Mouse (Mus musculus) kidney, postnatal 0 days (tissue): Measurements from ENCODE around the gene Stpg2. TPM values are rescaled to one million over a fixed set of nuclear protein-coding genes. Genes with fewer than 3 reads are reported as not detected.

Experiments
- ATAC-seq: fragments of 200-750 bp; cut with Nextera tagmentation; replicated peaks from 2 replicates; pipeline ENCODE4 v1.8.0; 2017; ENCODE audit warnings: low read depth, moderate number of reproducible peaks, moderate TSS enrichment, moderate library complexity; ENCODE audit not compliant: low FRiP score
- DNase-seq: peaks from one replicate; pipeline ENCODE4 v3.0.0-alpha.2; 2016; ENCODE audit warnings: low spot score
- H3K27ac ChIP-seq: fragments of 300-500 bp; sonication (generic); 2 replicates; pipeline ENCODE4 v1.5.1; 2014; ENCODE audit warnings: mild to moderate bottlenecking
- H3K27me3 ChIP-seq: fragments of 300-500 bp; sonication (generic); 2 replicates; pipeline ENCODE4 v1.6.1; 2014; ENCODE audit warnings: low read length, mixed read lengths; ENCODE audit not compliant: insufficient read depth
- H3K36me3 ChIP-seq: fragments of 300-500 bp; sonication (generic); 2 replicates; pipeline ENCODE4 v1.6.1; 2014; ENCODE audit warnings: low read length, mixed read lengths; ENCODE audit not compliant: insufficient read depth
- H3K4me1 ChIP-seq: fragments of 300-500 bp; sonication (generic); replicated peaks from 2 replicates; pipeline ENCODE4 v1.6.1; 2014; ENCODE audit warnings: antibody characterized with exemption, low read length, mixed read lengths; ENCODE audit not compliant: insufficient read depth
- H3K4me2 ChIP-seq: fragments of 300-500 bp; sonication (generic); 2 replicates; pipeline ENCODE4 v1.6.1; 2014; ENCODE audit warnings: mild to moderate bottlenecking, low read length, moderate library complexity, mixed read lengths
- H3K4me3 ChIP-seq: fragments of 300-500 bp; sonication (generic); replicated peaks from 2 replicates; pipeline ENCODE4 v1.5.1; 2014; ENCODE audit warnings: low read depth, low read length
- H3K9ac ChIP-seq: fragments of 300-500 bp; sonication (generic); 2 replicates; pipeline ENCODE4 v1.6.1; 2014; ENCODE audit warnings: low read depth, low read length
- H3K9me3 ChIP-seq: fragments of 300-500 bp; sonication (generic); replicated peaks from 2 replicates; pipeline ENCODE4 v1.6.1; 2016; ENCODE audit warnings: low read length, inconsistent platforms, mixed read lengths
- CTCF ChIP-seq: IDR thresholded peaks from 2 replicates; pipeline ENCODE4 v1.5.1; 2016; ENCODE audit warnings: antibody characterized with exemption, low read depth, mild to moderate bottlenecking, moderate library complexity
- WGBS: fragments of 180-500 bp; shearing (Covaris S2); extraction: QIAGEN DNeasy Blood & Tissue Kit; methylation state at CpG from one replicate; pipeline ENCODE4 v1.1.7; 2014; 5-methylcytosine and 5-hydroxymethylcytosine counted together
- polyA plus RNA-seq: library from polyadenylated mRNA; unstranded; fragments of >200 nt; fragmentation: Nextera tagmentation; extraction: Ambion mirVana; gene quantifications from 2 replicates; pipeline ENCODE4 v1.2.1, GENCODE M21; 2015

Stpg2 gene
- 0.06 TPM in 1 of 2 replicates, not detected in the other for polyA plus RNA-seq

GRCm38 (mm10) chr3:139205444-139205998 is at the start of gene Stpg2:
Gene Stpg2 (plus strand): TSS chr3:139205694.
- H3K36me3 ChIP-seq, result no peaks in the 10 kb centered on the region
- peaks cover 9% of the 10 kb centered on the region; the same call in 1 of the 2 replicates for H3K27me3 ChIP-seq
- H3K9me3 ChIP-seq, result no peaks in the 10 kb centered on the region
- WGBS, result 2% methylated on average over 49 of the region's 49 CpGs
- ATAC-seq (peak; percentile 98), DNase-seq (peak; percentile 92)
- peak within 1 kb of the TSS; percentile 67 for H3K9ac ChIP-seq
- H3K27ac ChIP-seq, result peak within 1 kb of the TSS; percentile 87
- H3K4me3 ChIP-seq, result peak within 1 kb of the TSS; percentile 61
- TF ChIP-seq CTCF, result no peak
- H3K4me2 ChIP-seq, result peak within 1 kb of the TSS; percentile 64
- H3K4me1 ChIP-seq, result 0 out of 2 replicates have a peak, but pooled peaks cover 3% of the 10 kb centered on the region

GRCm38 (mm10) chr3:139162146-139162545 is 43.3 kb upstream of the Stpg2 start:
- Histone ChIP-seq H3K9me3 (no peaks in the 10 kb centered on the region), H3K9ac (no peak overlapping the region), H3K27me3 (no peaks in the 10 kb centered on the region), H3K4me3 (no peak overlapping the region), H3K4me2 (no peak overlapping the region), H3K27ac (no peak overlapping the region), H3K36me3 (no peaks in the 10 kb centered on the region), H3K4me1 (no peaks in the 10 kb centered on the region)
- no peak for DNase-seq
- no peak for ATAC-seq
- TF ChIP-seq CTCF, result no peak
- WGBS, result 41% methylated on average over 2 of the region's 2 CpGs

GRCm38 (mm10) chr3:139162658-139163057 is 42.8 kb upstream of the Stpg2 start:
- Histone ChIP-seq H3K4me2 (no peak overlapping the region), H3K27ac (no peak overlapping the region), H3K4me3 (no peak overlapping the region), H3K36me3 (no peaks in the 10 kb centered on the region), H3K27me3 (no peaks in the 10 kb centered on the region), H3K9me3 (no peaks in the 10 kb centered on the region), H3K4me1 (no peaks in the 10 kb centered on the region), H3K9ac (no peak overlapping the region)
- WGBS, result 76% methylated on average over 4 of the region's 4 CpGs
- TF ChIP-seq CTCF, result no peak
- DNase-seq (no peak), ATAC-seq (no peak)

GRCm38 (mm10) chr3:139168510-139169269 is 36.8 kb upstream of the Stpg2 start:
- DNase-seq, result no peak
- 54% methylated on average over 4 of the region's 4 CpGs for WGBS
- ATAC-seq, result no peak
- H3K9me3 ChIP-seq, result no peaks in the 10 kb centered on the region
- no peak overlapping the region for H3K27ac ChIP-seq
- no peak overlapping the region for H3K4me3 ChIP-seq
- H3K27me3 ChIP-seq, result no peaks in the 10 kb centered on the region
- no peaks in the 10 kb centered on the region for H3K36me3 ChIP-seq
- H3K4me2 ChIP-seq, result no peak overlapping the region
- no peak for TF ChIP-seq CTCF
- no peaks in the 10 kb centered on the region for H3K4me1 ChIP-seq
- H3K9ac ChIP-seq, result no peak overlapping the region

- DNase-seq, result no peak
- H3K4me1 ChIP-seq, result no peaks in the 10 kb centered on the region
- no peaks in the 10 kb centered on the region for H3K9me3 ChIP-seq
- no peak overlapping the region for H3K4me2 ChIP-seq
- TF ChIP-seq CTCF, result no peak
- H3K27ac ChIP-seq, result no peak overlapping the region
- H3K4me3 ChIP-seq, result no peak overlapping the region
- no peaks in the 10 kb centered on the region for H3K36me3 ChIP-seq
- ATAC-seq, result no peak
- 54% methylated on average over 1 of the region's 1 CpGs for WGBS
- H3K27me3 ChIP-seq, result no peaks in the 10 kb centered on the region
- no peak overlapping the region for H3K9ac ChIP-seq
Observed at GRCm38 (mm10) chr3:139169740-139170139, 35.8 kb upstream of the Stpg2 start.

GRCm38 (mm10) chr3:139176936-139177335 is 28.6 kb upstream of the Stpg2 start:
- no peaks in the 10 kb centered on the region for H3K4me1 ChIP-seq
- 61% methylated on average over 1 of the region's 1 CpGs for WGBS
- ATAC-seq (no peak), DNase-seq (no peak)
- H3K36me3 ChIP-seq, result no peaks in the 10 kb centered on the region
- no peak overlapping the region for H3K9ac ChIP-seq
- no peaks in the 10 kb centered on the region for H3K27me3 ChIP-seq
- no peak overlapping the region for H3K4me3 ChIP-seq
- H3K4me2 ChIP-seq, result no peak overlapping the region
- H3K27ac ChIP-seq, result no peak overlapping the region
- no peaks in the 10 kb centered on the region for H3K9me3 ChIP-seq
- TF ChIP-seq CTCF, result no peak
